Mouse (Mus musculus) liver, adult 2 months (tissue): Measurements from ENCODE around the gene Med7. TPM values are rescaled to one million over a fixed set of nuclear protein-coding genes. Genes with fewer than 3 reads are reported as not detected.

Experiments used
- DNase-seq: peaks from one replicate; pipeline ENCODE4 v3.0.0-alpha.2; 2011; ENCODE audit warnings: low read depth, low spot score; ENCODE audit errors: extremely low read depth
- H3K27ac ChIP-seq: fragments of 200-500 bp; replicated peaks from 2 replicates; pipeline ENCODE4 v1.5.1; 2012; ENCODE audit warnings: low read depth, mild to moderate bottlenecking, control low read depth, inconsistent platforms, low read length; ENCODE audit not compliant: insufficient read depth
- H3K27me3 ChIP-seq: fragments of 200-500 bp; 2 replicates; pipeline ENCODE4 v1.6.1; 2012; ENCODE audit warnings: mild to moderate bottlenecking, moderate library complexity, low read length, inconsistent platforms; ENCODE audit not compliant: control insufficient read depth, insufficient read depth
- H3K36me3 ChIP-seq: fragments of 200-500 bp; 2 replicates; pipeline ENCODE4 v1.6.1; 2012; ENCODE audit warnings: low read length, inconsistent platforms; ENCODE audit not compliant: control insufficient read depth, insufficient read depth
- H3K4me1 ChIP-seq: fragments of 200-500 bp; 2 replicates; pipeline ENCODE4 v1.6.1; 2011; ENCODE audit warnings: low read length; ENCODE audit not compliant: control insufficient read depth, insufficient read depth
- H3K4me3 ChIP-seq: fragments of 200-500 bp; 2 replicates; pipeline ENCODE4 v1.5.1; 2011; ENCODE audit warnings: low read depth, mild to moderate bottlenecking, control low read depth, low read length, moderate library complexity; ENCODE audit not compliant: insufficient read depth
- H3K79me2 ChIP-seq: fragments of 200-500 bp; 2 replicates; pipeline ENCODE4 v1.6.1; 2012; ENCODE audit warnings: inconsistent platforms, mild to moderate bottlenecking, low read length, moderate library complexity; ENCODE audit not compliant: control insufficient read depth, insufficient read depth
- H3K9ac ChIP-seq: fragments of 200-500 bp; 2 replicates; pipeline ENCODE4 v1.6.1; 2012; ENCODE audit warnings: low read depth, mild to moderate bottlenecking, control low read depth, inconsistent platforms, low read length
- CTCF ChIP-seq: fragments of 200-500 bp; IDR thresholded peaks from 2 replicates; pipeline ENCODE4 v1.5.1; 2011; ENCODE audit warnings: low read depth, low read length, control low read depth
- POLR2A ChIP-seq: fragments of 200-500 bp; IDR thresholded peaks from 2 replicates; pipeline ENCODE4 v1.6.1; 2011; ENCODE audit warnings: low read length, control low read depth; ENCODE audit not compliant: insufficient read depth; ENCODE audit errors: extremely low read depth
- WGBS: fragments of 180-500 bp; shearing (Covaris S2); methylation state at CpG from one replicate; pipeline ENCODE4 v1.1.7; 2018; 5-methylcytosine and 5-hydroxymethylcytosine counted together
- polyA plus RNA-seq: library from polyadenylated mRNA; depleted of rRNA; stranded (reverse); fragments of >200 nt; gene quantifications from 2 replicates; pipeline ENCODE4 v1.2.3, GENCODE M21; 2012
- total RNA-seq: library from RNA; depleted of rRNA; stranded (reverse); fragments of >200 nt; gene quantifications from 2 replicates; pipeline ENCODE4 v1.2.3, GENCODE M21; 2014

Gene Med7
- total and polyA plus RNA-seq, 2 experiments, result 14.7 to 14.8 TPM

DNA sequence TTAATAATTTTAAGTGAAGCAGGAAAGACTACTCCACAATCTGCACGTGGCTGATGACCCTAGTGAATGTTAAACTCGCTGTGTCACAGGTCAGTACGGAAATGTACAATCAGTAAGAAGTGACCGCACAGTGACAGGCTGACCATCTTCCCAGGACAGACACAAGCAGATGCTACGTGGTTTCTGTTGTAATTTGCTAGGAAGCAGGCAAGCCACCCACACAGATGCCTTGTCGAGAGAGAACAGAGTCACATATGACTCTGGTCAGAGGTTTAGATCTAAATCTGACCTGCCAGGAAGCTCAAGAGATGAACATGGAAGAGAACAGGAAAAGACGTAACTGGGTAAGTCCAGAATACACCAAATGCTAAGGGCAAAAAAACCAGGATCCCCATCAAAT is 43.8 kb upstream of the Med7 start:
- TF ChIP-seq POLR2A, result no peak
- no peak for TF ChIP-seq CTCF
- no peak overlapping the region for H3K4me3 ChIP-seq
- no peak overlapping the region for H3K9ac ChIP-seq
- H3K27me3 ChIP-seq, result no peaks in the 10 kb centered on the region; the same call in 1 of the 2 replicates
- no peak overlapping the region for H3K27ac ChIP-seq
- no peaks in the 10 kb centered on the region for H3K4me1 ChIP-seq
- DNase-seq, result no peak
- H3K79me2 ChIP-seq, result no peaks in the 10 kb centered on the region
- WGBS, result 62% methylated on average over 7 of the region's 7 CpGs
- H3K36me3 ChIP-seq, result no peaks in the 10 kb centered on the region

DNA sequence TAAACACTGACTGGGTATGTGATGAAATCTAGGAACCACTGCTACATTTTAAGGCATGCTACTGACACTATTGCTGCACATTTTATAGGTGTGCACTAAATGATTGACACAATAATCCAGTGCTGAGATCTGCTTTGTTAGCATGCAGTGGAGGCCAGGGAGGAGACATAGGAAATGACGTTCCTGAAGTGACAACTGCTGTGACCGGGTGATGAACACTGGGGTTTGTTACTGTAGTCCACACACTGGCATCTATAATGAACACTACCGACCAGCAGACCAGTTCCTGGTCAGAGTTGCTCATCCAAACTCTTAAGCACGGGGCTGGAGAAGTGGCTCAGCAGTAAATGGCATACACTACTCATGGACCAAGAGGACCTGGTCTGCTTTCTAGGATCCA is 43.3 kb upstream of the Med7 start:
- Histone ChIP-seq H3K36me3 (no peaks in the 10 kb centered on the region), H3K4me3 (no peak overlapping the region), H3K27ac (no peak overlapping the region), H3K79me2 (no peaks in the 10 kb centered on the region), H3K4me1 (no peaks in the 10 kb centered on the region), H3K9ac (no peak overlapping the region), H3K27me3 (no peaks in the 10 kb centered on the region; the same call in 1 of the 2 replicates)
- WGBS, result 87% methylated on average over 4 of the region's 4 CpGs
- no peak for DNase-seq
- TF ChIP-seq CTCF, result no peak
- no peak for TF ChIP-seq POLR2A

DNA sequence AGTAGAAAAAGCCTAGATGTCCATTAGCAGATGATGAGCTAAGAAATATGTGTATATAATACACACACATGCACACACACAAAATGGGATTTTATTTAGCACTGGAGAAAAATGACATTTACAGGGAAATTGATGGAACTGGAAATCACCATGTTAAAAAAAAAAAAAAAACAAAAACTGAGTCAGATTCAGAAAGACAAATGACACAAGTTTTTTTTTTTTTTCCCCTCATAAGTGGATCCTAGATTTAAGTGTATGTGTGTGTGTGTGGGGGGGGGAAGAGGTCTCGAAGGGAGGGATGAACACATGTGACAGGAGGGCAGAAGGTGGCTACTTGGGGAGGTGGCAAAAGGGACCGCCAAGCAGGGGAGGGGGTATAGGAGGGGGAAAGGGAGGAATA is 41.6 kb upstream of the Med7 start:
- no peak overlapping the region for H3K9ac ChIP-seq
- no peak overlapping the region for H3K27ac ChIP-seq
- DNase-seq, result no peak
- H3K27me3 ChIP-seq, result no peaks in the 10 kb centered on the region; the same call in 1 of the 2 replicates
- H3K36me3 ChIP-seq, result no peaks in the 10 kb centered on the region
- H3K79me2 ChIP-seq, result no peaks in the 10 kb centered on the region
- no peak overlapping the region for H3K4me3 ChIP-seq
- WGBS, result 82% methylated on average over 2 of the region's 2 CpGs
- no peaks in the 10 kb centered on the region for H3K4me1 ChIP-seq
- TF ChIP-seq POLR2A, result no peak
- no peak for TF ChIP-seq CTCF

- no peaks in the 10 kb centered on the region for H3K4me1 ChIP-seq
- no peak overlapping the region for H3K4me3 ChIP-seq
- no peak for DNase-seq
- no peaks in the 10 kb centered on the region; the same call in 1 of the 2 replicates for H3K27me3 ChIP-seq
- TF ChIP-seq POLR2A (no peak), CTCF (no peak)
- H3K79me2 ChIP-seq, result no peaks in the 10 kb centered on the region
- H3K27ac ChIP-seq, result no peak overlapping the region
- H3K9ac ChIP-seq, result no peak overlapping the region
- 95% methylated on average over 2 of the region's 2 CpGs for WGBS
- H3K36me3 ChIP-seq, result no peaks in the 10 kb centered on the region
Observed at GRCm38 (mm10) chr11:46395698-46396097, 41.0 kb upstream of the Med7 start.

DNA sequence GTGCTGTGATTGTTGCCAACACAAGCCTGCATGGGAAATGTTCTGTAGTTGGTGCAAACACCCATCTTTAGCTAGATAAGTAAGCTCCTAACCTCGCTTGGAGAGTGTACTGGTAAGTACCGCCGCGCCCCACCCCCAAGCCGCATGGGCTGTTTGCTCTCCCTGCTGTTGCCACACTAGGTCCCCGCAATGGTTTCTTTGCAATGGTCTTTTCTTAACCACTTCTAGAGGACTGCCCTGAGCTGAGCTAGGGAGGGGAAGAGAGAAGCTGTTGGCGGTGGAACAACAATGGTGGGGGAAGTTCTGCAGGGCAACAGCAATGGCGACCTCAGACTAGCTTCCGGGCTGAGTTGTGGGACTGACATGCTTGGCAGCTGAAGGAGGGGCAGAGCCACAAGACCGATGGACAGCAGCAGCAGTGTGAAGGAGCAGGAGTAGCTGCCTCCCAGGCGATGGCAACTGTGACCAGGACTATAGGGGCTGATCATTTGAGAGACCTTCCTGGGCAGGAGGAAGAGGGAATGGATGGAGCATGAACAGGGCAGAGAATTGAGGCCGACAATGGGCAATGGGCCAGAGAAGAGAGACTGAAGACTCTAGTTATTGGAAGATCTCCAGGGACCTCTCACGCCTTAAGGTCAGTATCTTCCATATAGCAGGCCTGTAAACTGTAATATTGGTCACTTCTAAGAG is 40.4 kb upstream of the Med7 start, which contains the start of gene Fam71b:
TSS of gene Fam71b (plus strand) at position 393 of the 693 bp plus-strand sequence.
- no peak for DNase-seq
- Histone ChIP-seq H3K9ac (no peak within 1 kb of the TSS), H3K4me3 (no peak within 1 kb of the TSS), H3K4me1 (no peaks in the 10 kb centered on the region), H3K27ac (no peak within 1 kb of the TSS), H3K27me3 (no peaks in the 10 kb centered on the region; the same call in 1 of the 2 replicates), H3K36me3 (no peaks in the 10 kb centered on the region), H3K79me2 (no peaks in the 10 kb centered on the region)
- 62% methylated on average over 13 of the region's 13 CpGs for WGBS
- TF ChIP-seq CTCF (no peak), POLR2A (no peak)

DNA sequence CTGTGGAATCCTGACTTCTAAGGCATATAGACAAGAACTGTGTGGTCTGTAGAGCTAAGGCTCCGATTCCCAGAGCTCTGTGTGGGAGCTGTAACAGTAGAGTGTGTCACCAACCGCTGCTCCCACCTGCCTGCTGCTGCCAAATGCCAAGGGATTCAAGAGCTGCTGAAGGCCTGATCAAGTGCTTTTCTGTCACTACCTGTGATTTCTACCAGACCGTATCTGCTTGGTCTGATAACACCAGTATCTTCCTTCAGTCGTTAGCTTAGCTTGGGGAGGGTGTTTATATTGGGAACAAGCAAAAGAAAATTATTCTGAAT is 39.9 kb upstream of the Med7 start:
- no peak overlapping the region for H3K27ac ChIP-seq
- WGBS, result 90% methylated on average over 4 of the region's 4 CpGs
- TF ChIP-seq POLR2A (no peak), CTCF (no peak)
- H3K4me1 ChIP-seq, result no peaks in the 10 kb centered on the region
- H3K4me3 ChIP-seq, result no peak overlapping the region
- DNase-seq, result no peak
- H3K36me3 ChIP-seq, result no peaks in the 10 kb centered on the region
- no peak overlapping the region for H3K9ac ChIP-seq
- H3K27me3 ChIP-seq, result no peaks in the 10 kb centered on the region; the same call in 1 of the 2 replicates
- no peaks in the 10 kb centered on the region for H3K79me2 ChIP-seq
